Mouse (Mus musculus) E14TG2a.4 (cell line): Measurements from ENCODE around the gene Itpk1.

ENCODE experiments used
- CTCF ChIP-seq: conservative IDR thresholded peaks from 2 replicates; pipeline ENCODE4 v1.5.1; 2014; ENCODE audit warnings: low read length
- NANOG ChIP-seq: IDR thresholded peaks from 2 replicates; pipeline ENCODE4 v1.6.1; 2014; ENCODE audit warnings: borderline replicate concordance, low read length, mixed read lengths
- POU5F1 ChIP-seq: IDR thresholded peaks from 2 replicates; pipeline ENCODE4 v1.6.1; 2014; ENCODE audit warnings: low read length, borderline replicate concordance

DNA sequence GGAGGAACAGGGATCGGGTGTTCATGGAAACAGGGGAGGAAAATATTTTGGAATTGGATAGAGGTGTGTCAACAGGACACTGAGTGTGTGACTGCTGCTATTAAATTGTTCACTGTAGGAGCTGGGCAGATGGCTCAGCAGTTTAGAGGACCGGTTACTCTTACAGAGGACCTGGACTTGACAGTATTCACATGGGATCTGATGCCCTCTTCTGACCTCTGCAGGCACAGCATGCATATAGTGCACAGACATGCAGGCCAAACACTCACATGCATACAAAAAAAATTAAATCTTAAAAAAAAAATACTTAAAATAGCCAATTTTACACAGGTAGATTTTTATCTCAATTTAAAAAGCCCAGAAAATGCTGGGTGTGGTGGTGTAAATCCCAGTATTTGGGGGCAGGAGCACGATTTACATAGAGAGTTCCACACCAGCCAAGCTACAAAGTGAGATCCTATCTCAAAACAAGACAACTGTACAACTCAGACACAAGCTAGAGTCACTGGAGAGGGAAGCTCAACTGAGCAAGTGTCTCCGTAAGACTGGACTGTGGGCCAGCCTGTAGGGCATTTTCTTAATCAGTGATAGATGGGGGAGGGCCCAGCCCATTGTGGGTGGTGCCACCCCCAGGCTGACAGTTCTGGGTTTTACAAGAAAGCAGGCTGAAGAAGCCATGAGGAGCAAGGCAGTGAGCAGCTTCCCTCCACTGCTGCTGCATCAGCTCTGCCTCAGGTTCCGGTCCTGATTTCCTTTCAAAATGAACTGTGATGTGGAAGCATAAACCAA is 129.0 kb downstream of the Itpk1 start:
- TF ChIP-seq POU5F1 (no peak), CTCF (no peak), NANOG (no peak)
